Mouse (Mus musculus) forelimb bud, embryonic 11.5 days (tissue): ENCODE measurements around the gene Ppa1.

Experiments used
- DNase-seq: peaks from one replicate; pipeline ENCODE4 v3.0.0-alpha.2; 2012; ENCODE audit warnings: low read depth, low spot score

Gene Ppa1

GRCm38 (mm10) chr10:61695703-61696559, 47.6 kb downstream of the Ppa1 start:
- DNase-seq, result no peak

GRCm38 (mm10) chr10:61696560-61696823, 48.1 kb downstream of the Ppa1 start:
- no peak for DNase-seq

- no peak for DNase-seq
Observed at GRCm38 (mm10) chr10:61697028-61697427, 48.7 kb downstream of the Ppa1 start.

GRCm38 (mm10) chr10:61704663-61705062, 56.3 kb downstream of the Ppa1 start:
- DNase-seq, result no peak

- no peak for DNase-seq
Observed at GRCm38 (mm10) chr10:61706412-61707375, 58.3 kb downstream of the Ppa1 start.

- DNase-seq, result no peak
Observed at GRCm38 (mm10) chr10:61713601-61714000, 65.2 kb downstream of the Ppa1 start.

GRCm38 (mm10) chr10:61714146-61714545, 65.8 kb downstream of the Ppa1 start:
- no peak for DNase-seq

- DNase-seq, result no peak
Observed at GRCm38 (mm10) chr10:61714771-61715461, 66.6 kb downstream of the Ppa1 start, which contains the start of gene Aifm2. Gene Aifm2, plus strand, starts transcription at chr10:61715263.

GRCm38 (mm10) chr10:61715462-61715837, 67.1 kb downstream of the Ppa1 start:
- DNase-seq, result no peak

GRCm38 (mm10) chr10:61715996-61716864, 67.9 kb downstream of the Ppa1 start:
- no peak for DNase-seq

GRCm38 (mm10) chr10:61717406-61718296, 69.3 kb downstream of the Ppa1 start:
- no peak for DNase-seq

- DNase-seq, result no peak
Observed at GRCm38 (mm10) chr10:61720331-61720730, 72.0 kb downstream of the Ppa1 start.

- DNase-seq, result no peak
Observed at GRCm38 (mm10) chr10:61722215-61722614, 73.9 kb downstream of the Ppa1 start.

- DNase-seq, result no peak
Observed at GRCm38 (mm10) chr10:61723271-61723670, 74.9 kb downstream of the Ppa1 start.
